Mouse (Mus musculus) urinary bladder, postnatal 10 days (tissue): Measurements from ENCODE around the gene Anapc2.

Experiments used
- DNase-seq: peaks from one replicate; pipeline ENCODE4 v3.0.0; 2022; ENCODE audit warnings: low spot score

Anapc2 gene

GRCm38 (mm10) chr2:25267746-25268309, 4.5 kb upstream of the Anapc2 start:
- no peak for DNase-seq

GRCm38 (mm10) chr2:25272515-25272914, 237 bp downstream of the Anapc2 start:
- no peak for DNase-seq

- no peak for DNase-seq
Measured at GRCm38 (mm10) chr2:25273010-25273409, 732 bp downstream of the Anapc2 start.

- no peak for DNase-seq
Measured at GRCm38 (mm10) chr2:25278928-25279882, 6.9 kb downstream of the Anapc2 start.

GRCm38 (mm10) chr2:25285551-25285950, 13.3 kb downstream of the Anapc2 start:
- DNase-seq = no peak

GRCm38 (mm10) chr2:25286314-25286713, 14.0 kb downstream of the Anapc2 start:
- no peak for DNase-seq

- no peak for DNase-seq
Measured at GRCm38 (mm10) chr2:25286837-25287636, 14.8 kb downstream of the Anapc2 start.

GRCm38 (mm10) chr2:25287927-25288649, 15.8 kb downstream of the Anapc2 start, which contains the start of gene Tmem210:
Gene Tmem210 (plus strand): TSS chr2:25288145.
- DNase-seq = no peak

GRCm38 (mm10) chr2:25288734-25289345, 16.6 kb downstream of the Anapc2 start:
- DNase-seq = no peak

GRCm38 (mm10) chr2:25289651-25290050, 17.4 kb downstream of the Anapc2 start, which contains the start of gene Lrrc26:
Gene Lrrc26 (plus strand): TSS chr2:25289915.
- DNase-seq = no peak

- DNase-seq = no peak
Measured at GRCm38 (mm10) chr2:25290101-25290815, 18.0 kb downstream of the Anapc2 start.

- DNase-seq = no peak
Measured at GRCm38 (mm10) chr2:25290816-25291130, 18.5 kb downstream of the Anapc2 start.

- DNase-seq = no peak
Measured at GRCm38 (mm10) chr2:25291184-25292053, 19.1 kb downstream of the Anapc2 start.

GRCm38 (mm10) chr2:25292054-25292544, 19.8 kb downstream of the Anapc2 start:
- DNase-seq = no peak

- DNase-seq = no peak
Measured at GRCm38 (mm10) chr2:25292856-25293255, 20.6 kb downstream of the Anapc2 start.

GRCm38 (mm10) chr2:25293706-25294105, 21.4 kb downstream of the Anapc2 start:
- no peak for DNase-seq

- no peak for DNase-seq
Measured at GRCm38 (mm10) chr2:25297093-25297492, 24.8 kb downstream of the Anapc2 start.

- no peak for DNase-seq
Measured at GRCm38 (mm10) chr2:25298046-25298445, 25.8 kb downstream of the Anapc2 start.

- no peak for DNase-seq
Measured at GRCm38 (mm10) chr2:25303452-25303851, 31.2 kb downstream of the Anapc2 start.
